Comparison of ENCODE assay signal across 24 mouse cellular contexts in genomic region chr14:99280399-99280798, GRCm38 (mm10).
"Had no signal": no experiment of that assay in that cellular context is flagged by ENCODE, and none has a peak within 500 bp of the region (broad histone marks: within the 10 kb centered on the region; RNA-seq: fewer than 3 reads in every experiment).

No protein-coding gene starts in this region.

- DNase-seq: gastrocnemius, adult 2 months; gastrocnemius, postnatal 10 days; gastrocnemius, postnatal 25 days; heart, adult 18-20 months; heart, postnatal 14 days; heart, postnatal 36 days; kidney, adult 11 months; kidney, adult 8-10 months; kidney, postnatal 14 days; kidney, postnatal 36 days; layer of hippocampus, adult 9-11 months; layer of hippocampus, postnatal 36 days; left cerebral cortex, postnatal 4 days; liver; liver, embryonic 13.5 days had no signal

- H3K27ac ChIP-seq: gastrocnemius, adult 2 months; heart, embryonic 13.5 days; heart, embryonic 15.5 days; hindbrain, embryonic 13.5 days; hindbrain, embryonic 15.5 days; hindbrain, postnatal 0 days; limb, embryonic 12.5 days; liver, embryonic 13.5 days had no signal

- H3K9me3 ChIP-seq: heart, embryonic 13.5 days; heart, embryonic 15.5 days; hindbrain, embryonic 13.5 days; hindbrain, embryonic 15.5 days; limb, embryonic 12.5 days; liver, embryonic 13.5 days had no signal

- H3K9ac ChIP-seq: heart, embryonic 13.5 days; heart, embryonic 15.5 days; hindbrain, embryonic 13.5 days; hindbrain, embryonic 15.5 days; limb, embryonic 12.5 days; liver, embryonic 13.5 days had no signal

- H3K4me3 ChIP-seq: gastrocnemius, adult 2 months; heart, embryonic 13.5 days; heart, embryonic 15.5 days; hindbrain, embryonic 13.5 days; hindbrain, embryonic 15.5 days; limb, embryonic 12.5 days; liver, embryonic 13.5 days had no signal

- H3K4me2 ChIP-seq: heart, embryonic 11.5 days; heart, embryonic 13.5 days; heart, embryonic 15.5 days; hindbrain, embryonic 13.5 days; hindbrain, embryonic 15.5 days; limb, embryonic 12.5 days; liver, embryonic 11.5 days; liver, embryonic 13.5 days had no signal

- H3K4me1 ChIP-seq: heart, embryonic 13.5 days; heart, embryonic 15.5 days; hindbrain, embryonic 13.5 days; hindbrain, embryonic 15.5 days had no signal

- H3K36me3 ChIP-seq: heart, embryonic 13.5 days; heart, embryonic 15.5 days; hindbrain, embryonic 13.5 days; hindbrain, embryonic 15.5 days; limb, embryonic 12.5 days; liver, embryonic 13.5 days had no signal

- H3K27me3 ChIP-seq: heart, embryonic 15.5 days; hindbrain, embryonic 15.5 days; liver, embryonic 13.5 days had no signal

- ATAC-seq: forebrain, embryonic 16.5 days; hindbrain, postnatal 0 days had no signal
